Mouse (Mus musculus): Measurements from ENCODE around the gene Kpna4.

Gene Kpna4
- long read RNA-seq, experiment 1, full-length matches to known transcripts, result 1 of 18 reads
- long read RNA-seq, experiment 1, partial matches to known transcripts, result 14 of 18 reads
- long read RNA-seq, experiment 1, other reads (novel, unspliced or antisense), result 3 of 18 reads
- long read RNA-seq, experiment 2, partial matches to known transcripts, result 60 of 63 reads
- long read RNA-seq, experiment 2, other reads (novel, unspliced or antisense), result 3 of 63 reads

DNA sequence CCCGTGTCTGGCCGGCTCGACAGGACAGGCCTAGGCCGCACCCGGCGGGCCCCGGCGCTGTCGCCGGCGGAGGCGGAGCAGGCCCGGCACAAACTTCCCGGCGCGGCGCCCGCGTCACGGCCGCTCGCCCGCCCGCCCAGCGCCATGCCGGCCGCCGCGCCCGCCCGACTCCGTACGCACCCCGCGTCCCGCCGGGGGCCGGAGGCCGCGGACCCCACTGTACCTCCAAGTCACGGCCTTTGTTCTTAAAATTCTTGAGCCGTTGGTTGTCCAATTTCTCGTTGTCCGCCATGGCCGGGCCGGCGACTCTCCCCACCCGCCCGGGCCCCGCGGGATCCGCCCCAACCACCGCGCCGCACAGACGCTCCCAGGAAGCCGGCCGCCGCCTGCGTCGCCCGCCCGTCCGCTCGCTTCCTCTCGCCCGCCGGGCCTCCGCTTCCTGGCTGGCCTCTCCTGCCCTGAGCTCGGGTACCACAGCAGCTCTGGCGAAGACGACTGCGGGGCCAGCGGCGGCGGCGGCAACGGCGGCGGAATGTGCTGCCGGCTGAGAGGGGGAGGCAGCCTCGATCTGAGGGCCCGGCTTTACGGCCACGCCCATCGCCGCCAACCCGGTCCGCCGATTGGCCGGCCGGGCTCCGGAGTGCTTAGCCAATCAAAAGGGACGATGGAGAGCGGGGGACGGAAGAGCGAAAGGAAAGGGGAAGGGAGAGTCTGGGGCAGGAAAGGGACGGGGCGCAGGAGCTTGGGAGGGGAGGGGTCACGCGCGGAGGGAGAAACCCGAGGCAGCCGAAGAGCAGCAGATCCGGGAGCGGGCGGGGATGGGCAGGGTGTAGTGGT lies at the start of gene Kpna4:
Gene Kpna4, minus strand, starts transcription at position 605 of the 837 bp plus-strand sequence.
- intact Hi-C loops (cut with DNase I), result loop anchor here (10.0 kb wide), 3 partner anchors 78 to 598 kb away; partner anchors contain the start of genes Ift80, Nmd3 and Smc4

GRCm38 (mm10) chr3:69175229-69175628 lies 48.3 kb upstream of the Kpna4 start:
- intact Hi-C loops (cut with DNase I), result no loop called here

DNA sequence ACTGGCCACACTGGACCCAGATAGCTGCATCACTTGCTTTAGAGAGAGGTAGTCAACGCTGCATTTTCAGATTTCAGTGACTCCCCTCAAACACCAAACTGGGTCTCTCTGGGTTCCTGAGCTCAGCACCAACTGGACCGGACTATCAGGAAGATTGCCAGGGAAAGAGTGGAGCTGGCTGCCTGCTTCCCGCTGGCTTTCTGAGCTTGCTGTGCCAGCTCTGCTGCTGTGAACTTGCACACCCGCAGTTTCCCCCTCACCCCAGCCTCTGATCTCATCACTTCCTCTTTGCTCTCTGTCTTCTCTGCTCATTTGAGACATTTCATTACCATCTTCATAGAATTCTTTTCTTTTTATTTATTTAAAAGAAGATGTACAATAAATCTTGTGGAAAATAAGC lies 44.2 kb upstream of the Kpna4 start:
- intact Hi-C loops (cut with DNase I), result no loop called here

GRCm38 (mm10) chr3:69169796-69170195 lies 42.9 kb upstream of the Kpna4 start:
- intact Hi-C loops (cut with DNase I), result no loop called here

DNA sequence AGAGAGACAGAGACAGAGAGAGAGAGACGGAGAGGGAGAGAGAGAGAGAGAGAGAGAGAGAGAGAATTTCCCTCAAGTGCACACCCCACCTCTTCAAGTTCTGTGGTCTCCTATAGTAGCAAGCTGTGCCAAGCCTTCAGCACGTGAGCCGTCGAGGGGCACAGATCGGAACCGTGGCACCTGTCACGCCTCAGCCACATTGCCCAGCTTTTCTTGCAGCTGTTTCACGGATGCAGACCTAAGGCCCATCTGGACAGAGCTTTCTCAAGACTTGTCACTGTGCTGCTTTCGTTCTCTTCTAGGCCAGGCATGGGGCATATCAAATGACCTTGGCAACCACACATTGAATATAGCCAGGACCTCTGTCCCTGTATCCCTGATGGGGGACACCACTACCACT lies 41.8 kb upstream of the Kpna4 start:
- intact Hi-C loops (cut with DNase I), result no loop called here

GRCm38 (mm10) chr3:69163057-69163456 lies 36.1 kb upstream of the Kpna4 start:
- intact Hi-C loops (cut with DNase I), result no loop called here

DNA sequence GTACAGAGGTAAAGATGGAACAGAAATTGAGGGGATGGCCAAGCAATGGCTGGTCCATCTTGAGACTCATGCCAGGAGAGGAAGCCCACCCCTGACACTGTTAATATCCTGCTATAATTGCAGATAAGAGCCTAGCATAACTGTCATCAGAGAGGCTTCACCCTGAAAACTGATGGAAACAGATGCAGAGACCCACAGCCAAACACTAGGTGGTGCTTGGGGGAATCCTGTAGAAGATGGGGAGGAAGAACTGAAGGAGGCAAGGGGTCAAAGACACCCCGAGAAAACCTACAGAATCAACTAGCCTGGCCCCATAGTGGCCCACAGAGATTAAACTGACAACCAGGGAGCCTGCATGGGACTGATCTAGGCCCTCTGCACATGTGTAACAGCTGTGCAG lies 33.5 kb upstream of the Kpna4 start:
- intact Hi-C loops (cut with DNase I), result no loop called here

DNA sequence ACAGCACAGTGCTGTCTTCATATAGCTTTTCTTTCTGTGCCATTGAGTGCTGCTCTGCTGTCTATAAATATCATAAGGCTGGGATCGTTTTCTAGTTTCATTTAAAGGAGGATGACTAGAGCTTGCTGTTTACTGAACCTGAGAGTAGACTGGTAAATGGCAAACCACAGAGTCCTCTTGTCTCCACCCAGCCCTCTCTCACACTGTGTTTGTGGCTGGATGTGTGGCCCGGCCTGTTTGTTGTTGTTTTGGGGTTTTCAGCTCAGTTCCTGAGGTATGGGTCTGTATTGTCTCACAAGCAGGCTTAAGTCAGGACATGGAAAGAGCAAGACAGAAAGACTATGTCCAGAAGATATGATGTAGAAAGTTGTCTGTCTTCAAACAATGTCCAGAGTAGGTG lies 32.6 kb upstream of the Kpna4 start:
- intact Hi-C loops (cut with DNase I), result no loop called here

- intact Hi-C loops (cut with DNase I), result no loop called here
Measured at GRCm38 (mm10) chr3:69157886-69158285, 31.0 kb upstream of the Kpna4 start.

DNA sequence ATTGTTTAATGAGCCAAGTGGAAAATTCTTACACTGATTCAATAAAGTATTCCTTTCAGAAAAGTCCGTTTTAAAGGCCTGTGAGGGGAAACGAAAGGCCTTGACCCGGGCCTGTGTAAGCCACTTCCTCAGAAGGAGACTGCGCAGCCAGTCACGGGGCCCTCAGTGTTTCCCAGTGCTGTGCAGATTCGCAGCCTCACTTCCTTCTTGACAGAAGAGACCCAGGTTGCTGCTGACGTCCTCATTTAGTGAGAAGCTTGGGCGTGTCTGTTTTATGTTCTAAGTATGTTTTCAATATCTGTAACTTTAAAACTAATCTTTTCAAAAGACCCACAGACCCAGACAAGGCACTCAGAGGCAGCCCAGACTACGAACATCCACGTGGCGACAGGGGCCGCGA lies 29.6 kb upstream of the Kpna4 start:
- intact Hi-C loops (cut with DNase I), result no loop called here

DNA sequence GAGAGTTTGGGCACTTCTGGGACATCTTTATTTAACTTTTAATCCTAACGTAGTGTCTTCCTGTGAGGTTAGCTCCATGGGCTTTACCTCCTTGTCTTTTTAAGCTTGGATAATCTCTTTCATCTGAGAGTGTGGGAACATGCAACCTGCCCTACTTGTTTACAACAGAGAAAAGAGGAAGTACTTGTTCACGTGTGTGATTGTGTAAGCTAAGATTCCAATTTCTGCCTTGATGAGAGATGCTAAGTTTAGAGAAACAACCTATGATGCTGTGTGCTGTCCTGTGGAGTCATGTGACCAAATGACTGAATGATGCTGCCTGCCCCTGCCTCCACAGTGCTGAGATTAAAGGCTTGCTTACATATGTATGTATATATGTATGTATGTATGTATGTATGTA lies 27.8 kb upstream of the Kpna4 start:
- intact Hi-C loops (cut with DNase I), result no loop called here

GRCm38 (mm10) chr3:69150921-69151320 lies 24.0 kb upstream of the Kpna4 start:
- intact Hi-C loops (cut with DNase I), result no loop called here

GRCm38 (mm10) chr3:69142372-69142994 lies 15.6 kb upstream of the Kpna4 start:
- intact Hi-C loops (cut with DNase I), result no loop called here

GRCm38 (mm10) chr3:69140851-69141250 lies 13.9 kb upstream of the Kpna4 start:
- intact Hi-C loops (cut with DNase I), result no loop called here

DNA sequence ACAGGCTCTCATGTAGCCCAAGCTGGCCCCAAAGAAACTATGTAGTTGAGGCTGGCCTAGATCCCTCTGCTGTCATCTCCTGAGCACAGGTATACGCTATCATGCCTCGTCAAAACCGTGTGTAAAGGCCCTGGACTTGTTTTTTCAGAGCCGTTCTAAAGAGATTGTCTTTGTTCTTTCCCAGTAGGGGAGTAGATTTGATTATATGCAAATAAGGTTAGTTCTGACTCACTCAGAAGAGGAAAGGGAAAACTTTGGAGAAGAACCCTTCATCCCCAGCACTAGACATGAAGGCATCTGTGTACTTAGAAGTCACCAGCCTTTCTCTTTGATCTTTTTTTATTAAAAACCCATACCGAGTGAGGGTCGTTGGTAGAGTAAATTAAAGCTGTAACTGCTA lies 9.1 kb upstream of the Kpna4 start:
- intact Hi-C loops (cut with DNase I), result no loop called here

DNA sequence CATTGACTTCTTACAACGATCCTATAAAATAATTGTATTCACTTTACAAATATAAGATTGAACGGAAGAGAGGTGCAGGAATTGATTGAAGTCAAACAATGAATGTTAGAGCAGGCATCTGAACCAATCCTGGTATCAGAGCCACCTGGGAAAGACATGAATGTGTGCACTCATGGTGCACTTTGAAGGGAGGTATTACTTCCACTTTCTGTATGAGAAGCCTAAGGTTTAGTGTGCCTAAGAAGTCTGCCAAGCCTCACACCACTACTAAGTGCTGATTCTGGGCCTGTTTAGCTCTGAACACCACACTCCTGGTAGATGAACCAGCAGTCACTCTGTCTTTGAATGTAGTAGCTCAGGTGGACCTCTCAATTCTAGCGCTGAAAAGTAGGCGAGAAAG lies 4.1 kb upstream of the Kpna4 start:
- intact Hi-C loops (cut with DNase I), result no loop called here

- intact Hi-C loops (cut with DNase I), result loop anchor here (10.0 kb wide), 3 partner anchors 77 to 597 kb away; partner anchors contain the start of genes Ift80, Nmd3 and Smc4
Measured at GRCm38 (mm10) chr3:69127693-69128092, 780 bp upstream of the Kpna4 start.

DNA sequence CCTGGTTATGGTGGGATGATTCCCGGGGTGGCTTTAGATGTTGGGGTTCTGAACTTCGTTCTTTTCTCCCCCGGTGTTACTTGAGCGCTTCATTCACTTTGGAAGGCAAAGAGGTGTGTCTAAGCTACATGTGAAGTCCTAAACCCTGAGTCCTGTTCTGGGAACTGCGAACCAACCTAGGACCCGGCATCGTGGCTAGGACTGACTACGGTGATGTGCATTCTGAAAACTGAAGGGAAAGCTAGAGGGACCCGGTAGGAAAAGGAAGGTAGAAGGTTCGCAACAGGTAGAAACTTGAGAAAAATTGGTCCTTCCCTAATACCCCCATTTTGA lies 399 bp upstream of the Kpna4 start:
- intact Hi-C loops (cut with DNase I), result loop anchor here (10.0 kb wide), 3 partner anchors 77 to 597 kb away; partner anchors contain the start of genes Ift80, Nmd3 and Smc4

DNA sequence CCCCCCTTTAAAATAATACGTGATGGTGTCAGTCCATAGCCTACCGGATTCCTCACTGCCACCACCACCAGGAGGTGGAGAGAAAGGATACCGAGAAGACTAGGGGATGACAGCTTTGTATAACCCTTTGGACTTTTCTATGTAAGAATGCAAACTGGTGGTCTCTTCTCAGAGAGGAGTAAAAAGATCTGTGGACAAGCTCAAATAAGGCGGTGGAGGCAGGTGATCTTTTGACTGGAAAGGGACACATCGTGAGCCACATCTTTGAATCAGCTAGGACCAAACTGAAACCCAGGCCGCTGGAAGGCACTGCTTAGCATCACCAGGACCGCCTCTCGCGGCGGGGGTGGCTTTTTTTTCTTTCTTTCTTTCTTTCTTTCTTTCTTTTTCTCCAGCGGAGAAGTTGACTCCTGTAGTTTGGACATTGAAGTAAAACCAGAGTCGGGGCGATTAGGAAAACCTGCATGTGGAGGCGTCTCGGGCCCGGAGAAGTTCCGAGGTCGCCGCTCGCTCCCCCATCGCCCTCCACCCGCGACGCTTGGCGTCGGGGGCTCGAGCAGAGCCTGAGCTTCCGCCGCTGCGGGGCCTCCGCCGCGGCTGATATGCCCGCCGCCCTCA lies 913 bp downstream of the Kpna4 start:
- intact Hi-C loops (cut with DNase I), result loop anchor here (10.0 kb wide), 3 partner anchors 79 to 599 kb away; partner anchors contain the start of genes Ift80, Nmd3 and Smc4

DNA sequence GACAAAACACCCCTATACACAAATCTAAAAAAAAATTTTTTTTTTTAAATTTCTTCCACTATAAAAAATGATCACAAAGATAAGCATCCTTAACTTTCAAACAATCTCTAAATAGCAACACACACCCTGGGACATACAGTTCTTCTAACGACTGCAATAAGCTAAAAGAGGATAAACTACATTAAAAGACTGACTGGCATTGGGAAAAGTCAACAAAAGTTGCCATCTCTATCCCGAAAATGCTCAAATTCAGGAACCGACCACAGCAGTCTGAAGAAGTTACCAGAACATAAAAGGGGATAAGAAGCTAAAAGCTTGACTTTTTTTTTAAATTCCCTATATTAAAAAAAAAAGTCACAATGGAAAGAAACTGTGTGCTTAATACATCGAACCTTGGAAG lies 1.5 kb downstream of the Kpna4 start:
- intact Hi-C loops (cut with DNase I), result loop anchor here (10.0 kb wide), 3 partner anchors 79 to 599 kb away; partner anchors contain the start of genes Ift80, Nmd3 and Smc4

DNA sequence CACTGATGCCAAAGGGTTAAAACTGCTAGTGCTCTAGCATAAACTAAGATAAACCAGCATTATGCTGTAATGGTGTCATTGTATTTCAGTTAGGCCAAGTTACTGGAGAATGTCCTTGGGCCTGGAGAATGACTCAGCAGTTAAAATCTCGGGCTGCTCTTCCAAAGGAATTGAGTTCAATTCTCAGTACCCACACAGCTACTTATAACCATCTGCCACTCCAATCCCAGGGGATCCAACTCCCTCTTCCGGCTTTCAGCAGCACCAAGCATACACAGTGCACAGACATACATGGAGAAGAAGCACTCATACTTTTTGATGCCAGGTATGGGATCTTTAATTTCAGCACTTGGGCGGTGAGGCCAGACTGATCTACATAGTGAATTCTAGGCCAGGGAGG lies 8.1 kb downstream of the Kpna4 start:
- intact Hi-C loops (cut with DNase I), result no loop called here

- intact Hi-C loops (cut with DNase I), result no loop called here
Measured at GRCm38 (mm10) chr3:69114760-69115159, 12.2 kb downstream of the Kpna4 start.
